Comparison of ENCODE assay signal across 14 mouse cellular contexts in the genomic region with DNA sequence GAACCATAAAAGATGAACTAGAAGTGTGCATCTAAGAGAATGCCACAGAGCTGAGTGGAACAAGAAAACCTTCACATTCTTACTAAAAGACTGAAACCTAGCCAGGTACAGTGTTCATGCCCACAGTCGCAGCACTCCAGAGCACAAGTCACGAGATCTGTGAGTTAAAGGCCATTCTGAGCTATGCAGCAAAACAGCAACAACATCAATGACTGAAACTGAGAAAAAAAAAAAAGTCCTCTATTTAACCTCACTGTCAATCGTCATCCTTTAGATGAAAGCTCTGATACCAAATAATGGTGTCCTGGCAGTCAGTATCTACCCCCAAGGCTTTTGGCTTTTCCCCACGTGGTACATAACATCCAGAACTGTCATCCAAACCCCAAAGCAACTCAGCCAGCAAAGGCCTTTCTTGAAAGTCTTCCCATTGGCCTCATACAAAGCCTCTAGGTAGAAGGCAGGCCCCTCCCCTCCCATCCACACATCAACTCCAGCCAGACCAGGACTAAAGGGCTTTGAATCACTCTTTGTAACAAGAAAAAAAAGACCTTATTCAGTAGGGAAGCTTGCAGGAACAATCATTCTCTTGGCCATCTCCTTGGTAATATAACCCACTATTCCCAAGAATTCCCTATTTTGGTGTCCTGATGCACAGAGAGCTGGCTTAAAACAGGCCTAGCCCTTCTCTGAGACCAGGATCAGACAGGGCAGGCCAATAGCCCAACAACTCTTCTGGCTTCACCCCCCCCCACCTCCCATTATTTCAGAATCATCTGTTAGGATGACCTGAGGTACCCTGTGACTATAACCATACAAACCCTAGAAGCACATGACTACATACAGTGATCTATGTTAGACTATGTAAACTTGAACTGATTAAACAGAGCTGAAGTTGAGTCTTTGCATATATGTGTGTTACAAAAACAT. TPM values are rescaled to one million over a fixed set of nuclear protein-coding genes. Genes with fewer than 3 reads are reported as not detected.
DNase-seq lines count a peak whose midpoint lies in the region; ATAC-seq and TF ChIP-seq lines count a peak whose summit lies in the region.
"Had no signal": no experiment of that assay in that cellular context is flagged by ENCODE, and none has a peak within 500 bp of the region (broad histone marks: within the 10 kb centered on the region; RNA-seq: fewer than 3 reads in every experiment).

No protein-coding gene starts in this region.

- peak; percentile 67 for ATAC-seq in hindbrain, embryonic 15.5 days (ENCODE audit: low FRiP score, low read depth)
- peak; percentile 74; the same call in 1 of the 2 replicates for ATAC-seq in neural tube, embryonic 12.5 days (ENCODE audit: low FRiP score, low read depth)
- ATAC-seq: forebrain, embryonic 16.5 days; liver, embryonic 12.5 days had no signal

- no peak for TF ChIP-seq EP300 in CH12.LX (IDR thresholded peaks at IDR 0.05; ENCODE audit: low read length)

- H3K9ac ChIP-seq in CH12.LX (ENCODE audit: insufficient read depth, low read depth): no peak overlapping the region
- no peak overlapping the region for H3K9ac ChIP-seq in hindbrain, embryonic 15.5 days
- no peak overlapping the region for H3K9ac ChIP-seq in neural tube, embryonic 12.5 days
- H3K9ac ChIP-seq: embryonic facial prominence, embryonic 13.5 days; liver, embryonic 12.5 days had no signal

- in situ Hi-C loops in CH12.LX (cut with MboI; ENCODE audit: low pct_ligation_motif_present, low pct_unique_long_range_greater_than_20kb, low sequenced_read_pairs): no loop called here

- H3K4me2 ChIP-seq in CH12.LX (ENCODE audit: insufficient read depth, low read depth, poor library complexity, severe bottlenecking): no peak overlapping the region
- no peak overlapping the region for H3K4me2 ChIP-seq in hindbrain, embryonic 15.5 days
- no peak overlapping the region for H3K4me2 ChIP-seq in neural tube, embryonic 12.5 days (replicated peaks)
- H3K4me2 ChIP-seq: embryonic facial prominence, embryonic 13.5 days; liver, embryonic 12.5 days had no signal

- no peak for TF ChIP-seq CTCF in CH12.LX (conservative IDR thresholded peaks at IDR 0.05 in 1 of 2, IDR thresholded peaks at IDR 0.05 in 1 of 2; ENCODE audit: low read depth in 2 of 2, low read length in 2 of 2)
- TF ChIP-seq CTCF in brain, embryonic 14.5 days (IDR thresholded peaks at IDR 0.05; ENCODE audit: borderline replicate concordance, extremely low read depth, insufficient read depth, insufficient read length): no peak

- H3K27me3 ChIP-seq in CH12.LX (replicated peaks): no peaks in the 10 kb centered on the region
- no peaks in the 10 kb centered on the region for H3K27me3 ChIP-seq in hindbrain, embryonic 15.5 days
- no peaks in the 10 kb centered on the region for H3K27me3 ChIP-seq in neural tube, embryonic 12.5 days (replicated peaks)
- H3K27me3 ChIP-seq: embryonic facial prominence, embryonic 13.5 days; liver, embryonic 12.5 days had no signal

- no peak overlapping the region for H3K4me3 ChIP-seq in CH12.LX (replicated peaks in 1 of 3; ENCODE audit: low read depth in 2 of 3, low read length in 2 of 3, poor library complexity in 1 of 3)
- no peak overlapping the region for H3K4me3 ChIP-seq in hindbrain, embryonic 15.5 days
- no peak overlapping the region for H3K4me3 ChIP-seq in neural tube, embryonic 12.5 days
- H3K4me3 ChIP-seq: embryonic facial prominence, embryonic 13.5 days; liver, embryonic 12.5 days had no signal

- H3K79me2 ChIP-seq in CH12.LX (replicated peaks; ENCODE audit: control insufficient read depth, extremely low read depth, insufficient read depth, poor library complexity, severe bottlenecking): no peaks in the 10 kb centered on the region

- no peaks in the 10 kb centered on the region for H3K9me3 ChIP-seq in CH12.LX (replicated peaks; ENCODE audit: low read length)
- H3K9me3 ChIP-seq in hindbrain, embryonic 15.5 days: no peaks in the 10 kb centered on the region
- H3K9me3 ChIP-seq in neural tube, embryonic 12.5 days: no peaks in the 10 kb centered on the region
- H3K9me3 ChIP-seq: embryonic facial prominence, embryonic 13.5 days; liver, embryonic 12.5 days had no signal

- H3K4me1 ChIP-seq in CH12.LX (ENCODE audit: control insufficient read depth in 1 of 2, insufficient read depth in 2 of 2): peaks cover 4 to 12% of the 10 kb centered on the region in 2 experiments
- H3K4me1 ChIP-seq in hindbrain, embryonic 15.5 days (replicated peaks): peaks cover 12% of the 10 kb centered on the region
- H3K4me1 ChIP-seq in neural tube, embryonic 12.5 days: no peaks in the 10 kb centered on the region
- H3K4me1 ChIP-seq: liver, embryonic 12.5 days had no signal

- WGBS in hindbrain, embryonic 15.5 days: 32% methylated on average over 4 of the region's 4 CpGs
- 40% methylated on average over 4 of the region's 4 CpGs for WGBS in neural tube, embryonic 12.5 days

- no peak for TF ChIP-seq POLR2A in CH12.LX (IDR thresholded peaks at IDR 0.05; ENCODE audit: low read depth, low read length)
- no peak for TF ChIP-seq POLR2A in brain, embryonic 14.5 days (IDR thresholded peaks at IDR 0.05; ENCODE audit: borderline replicate concordance, extremely low read depth, insufficient read depth, insufficient read length, poor library complexity, severe bottlenecking)

- DNase-seq in CH12.LX (ENCODE audit: extremely low read depth): no peak
- peak; percentile 51 for DNase-seq in brain, embryonic 14.5 days (ENCODE audit: low read depth)
- DNase-seq in ovary, postnatal 14 days (ENCODE audit: low spot score): no peak
- no peak for DNase-seq in right cerebral cortex, postnatal 10 days (ENCODE audit: low spot score in 2 of 2)
- no peak for DNase-seq in adrenal gland, adult 18-20 months (ENCODE audit: low spot score in 2 of 2)
- DNase-seq: cerebellum, adult 18-20 months; heart, postnatal 10 days; kidney, adult 18-20 months; lung, postnatal 10 days had no signal

- dilution Hi-C loops in CH12.LX (cut with MboI; ENCODE audit: extremely low pct_ligation_motif_present, extremely low pct_unique_long_range_greater_than_20kb, low sequenced_read_pairs): no loop called here

- TF ChIP-seq RAD21 in CH12.LX (IDR thresholded peaks at IDR 0.05; ENCODE audit: low read depth, low read length): no peak

- no peaks in the 10 kb centered on the region for H3K36me3 ChIP-seq in CH12.LX (replicated peaks in 1 of 2; ENCODE audit: control insufficient read depth in 1 of 2, insufficient read depth in 1 of 2, low read length in 1 of 2)
- no peaks in the 10 kb centered on the region for H3K36me3 ChIP-seq in hindbrain, embryonic 15.5 days
- H3K36me3 ChIP-seq in neural tube, embryonic 12.5 days: no peaks in the 10 kb centered on the region
- H3K36me3 ChIP-seq: embryonic facial prominence, embryonic 13.5 days; liver, embryonic 12.5 days had no signal

- no peak overlapping the region for H3K27ac ChIP-seq in CH12.LX (ENCODE audit: insufficient read depth, low read depth)
- no peak overlapping the region for H3K27ac ChIP-seq in hindbrain, embryonic 15.5 days (replicated peaks)
- no peak overlapping the region for H3K27ac ChIP-seq in neural tube, embryonic 12.5 days
- H3K27ac ChIP-seq: embryonic facial prominence, embryonic 13.5 days; liver, embryonic 12.5 days had no signal

TF ChIP-seq in CH12.LX, 34 proteins besides CTCF, POLR2A, EP300 and RAD21:
- no peak for TF ChIP-seq USF1 (IDR thresholded peaks at IDR 0.05; ENCODE audit: low read depth, low read length)
- peak; percentile 32; the same call in 1 of the 2 replicates for TF ChIP-seq ZNF384 (IDR thresholded peaks at IDR 0.05; ENCODE audit: low read depth, low read length)
- TF ChIP-seq SMC3 (IDR thresholded peaks at IDR 0.05; ENCODE audit: low read depth, low read length): no peak

RNA-seq across cellular contexts. Expression of gene Nebl, which starts 32.8 kb away (rescaled TPM):
- total RNA-seq in CH12.LX (2012; rRNA removed) (12.6 and 15.9 TPM in 2 replicates), CH12.LX (2014; rRNA removed) (113 and 131 TPM in 2 replicates)
- polyA plus RNA-seq in CH12.LX (2012; ENCODE audit: insufficient read length, low read depth): 46.4 and 53.4 TPM in 2 replicates
- polyA plus RNA-seq in brain, embryonic 14.5 days (2012; rRNA removed): 6.6 and 9.1 TPM in 2 replicates
- 12.4 and 12.5 TPM in 2 replicates for polyA plus RNA-seq in hindbrain, embryonic 15.5 days (2015; fragmentation: Nextera tagmentation; extraction: Ambion mirVana)
- polyA plus RNA-seq in neural tube, embryonic 12.5 days (2016; fragmentation: Nextera tagmentation; extraction: Ambion mirVana): 8.2 and 9.8 TPM in 2 replicates
- 1 to 10 TPM; 5.5 to 8.2 TPM for total RNA-seq in adrenal gland, adult 18-20 months (2021)
